Mouse (Mus musculus): ENCODE measurements around the gene Tmem26. TPM values are rescaled to one million over a fixed set of nuclear protein-coding genes. Genes with fewer than 3 reads are reported as not detected.
A peak's percentile ranks its signal among the peaks of the same experiment; 100 is the strongest.

Gene Tmem26
- polyA plus RNA-seq, 1 experiment from 2014 or later, result 5.1 TPM

- ATAC-seq, result no peak
- no peaks in the 10 kb centered on the region for H3K36me3 ChIP-seq (ENCODE audit: control insufficient read depth, insufficient read depth, low read length)
- 82% methylated on average over 3 of the region's 3 CpGs for WGBS
- H3K4me2 ChIP-seq (ENCODE audit: low read length), result no peak overlapping the region
- H3K27ac ChIP-seq (ENCODE audit: low read length), result no peak overlapping the region
- H3K27me3 ChIP-seq (ENCODE audit: control insufficient read depth, insufficient read depth, low read depth, low read length), result no peaks in the 10 kb centered on the region
- H3K9me3 ChIP-seq (replicated peaks; ENCODE audit: control insufficient read depth, low read length, poor library complexity, severe bottlenecking), result no peaks in the 10 kb centered on the region
- no peaks in the 10 kb centered on the region for H3K4me1 ChIP-seq (ENCODE audit: control insufficient read depth, insufficient read depth, low read length)
- H3K4me3 ChIP-seq (ENCODE audit: low read depth, low read length), result no peak overlapping the region
- no peak overlapping the region for H3K9ac ChIP-seq (ENCODE audit: low read depth, low read length)
These were observed 16.2 kb upstream of the Tmem26 start for GRCm38 (mm10) chr10:68707014-68707852.

- H3K4me3 ChIP-seq (ENCODE audit: low read depth, low read length), result no peak overlapping the region
- no peak overlapping the region for H3K9ac ChIP-seq (ENCODE audit: low read depth, low read length)
- no peak overlapping the region for H3K27ac ChIP-seq (ENCODE audit: low read length)
- no peak for ATAC-seq
- no peaks in the 10 kb centered on the region for H3K4me1 ChIP-seq (ENCODE audit: control insufficient read depth, insufficient read depth, low read length)
- WGBS, result 80% methylated on average over 2 of the region's 2 CpGs
- H3K36me3 ChIP-seq (ENCODE audit: control insufficient read depth, insufficient read depth, low read length), result no peaks in the 10 kb centered on the region
- H3K9me3 ChIP-seq (replicated peaks; ENCODE audit: control insufficient read depth, low read length, poor library complexity, severe bottlenecking), result no peaks in the 10 kb centered on the region
- no peaks in the 10 kb centered on the region for H3K27me3 ChIP-seq (ENCODE audit: control insufficient read depth, insufficient read depth, low read depth, low read length)
- no peak overlapping the region for H3K4me2 ChIP-seq (ENCODE audit: low read length)
These were observed 10.5 kb upstream of the Tmem26 start for GRCm38 (mm10) chr10:68712926-68713325.

GRCm38 (mm10) chr10:68714302-68714701 lies 9.1 kb upstream of the Tmem26 start:
- H3K4me3 ChIP-seq (ENCODE audit: low read depth, low read length), result no peak overlapping the region
- no peaks in the 10 kb centered on the region for H3K4me1 ChIP-seq (ENCODE audit: control insufficient read depth, insufficient read depth, low read length)
- no peak overlapping the region for H3K4me2 ChIP-seq (ENCODE audit: low read length)
- no peak for ATAC-seq
- H3K9ac ChIP-seq (ENCODE audit: low read depth, low read length), result no peak overlapping the region
- no peaks in the 10 kb centered on the region for H3K27me3 ChIP-seq (ENCODE audit: control insufficient read depth, insufficient read depth, low read depth, low read length)
- 86% methylated on average over 3 of the region's 3 CpGs for WGBS
- no peaks in the 10 kb centered on the region for H3K36me3 ChIP-seq (ENCODE audit: control insufficient read depth, insufficient read depth, low read length)
- no peak overlapping the region for H3K27ac ChIP-seq (ENCODE audit: low read length)
- H3K9me3 ChIP-seq (replicated peaks; ENCODE audit: control insufficient read depth, low read length, poor library complexity, severe bottlenecking), result no peaks in the 10 kb centered on the region

- Histone ChIP-seq H3K4me2 (ENCODE audit: low read length) (no peak overlapping the region), H3K4me3 (ENCODE audit: low read depth, low read length) (no peak overlapping the region), H3K27me3 (ENCODE audit: control insufficient read depth, insufficient read depth, low read depth, low read length) (no peaks in the 10 kb centered on the region), H3K4me1 (ENCODE audit: control insufficient read depth, insufficient read depth, low read length) (no peaks in the 10 kb centered on the region), H3K9me3 (replicated peaks; ENCODE audit: control insufficient read depth, low read length, poor library complexity, severe bottlenecking) (no peaks in the 10 kb centered on the region), H3K9ac (ENCODE audit: low read depth, low read length) (no peak overlapping the region), H3K36me3 (ENCODE audit: control insufficient read depth, insufficient read depth, low read length) (no peaks in the 10 kb centered on the region), H3K27ac (ENCODE audit: low read length) (no peak overlapping the region)
- 92% methylated on average over 3 of the region's 3 CpGs for WGBS
- no peak for ATAC-seq
These were observed 8.1 kb upstream of the Tmem26 start for GRCm38 (mm10) chr10:68715396-68715795.

- no peaks in the 10 kb centered on the region for H3K36me3 ChIP-seq (ENCODE audit: control insufficient read depth, insufficient read depth, low read length)
- no peaks in the 10 kb centered on the region for H3K4me1 ChIP-seq (ENCODE audit: control insufficient read depth, insufficient read depth, low read length)
- 79% methylated on average over 3 of the region's 3 CpGs for WGBS
- H3K9me3 ChIP-seq (replicated peaks; ENCODE audit: control insufficient read depth, low read length, poor library complexity, severe bottlenecking), result no peaks in the 10 kb centered on the region
- H3K4me3 ChIP-seq (ENCODE audit: low read depth, low read length), result no peak overlapping the region
- H3K27ac ChIP-seq (ENCODE audit: low read length), result no peak overlapping the region
- H3K27me3 ChIP-seq (ENCODE audit: control insufficient read depth, insufficient read depth, low read depth, low read length), result no peaks in the 10 kb centered on the region
- no peak overlapping the region for H3K4me2 ChIP-seq (ENCODE audit: low read length)
- H3K9ac ChIP-seq (ENCODE audit: low read depth, low read length), result no peak overlapping the region
- no peak for ATAC-seq
These were observed 5.1 kb upstream of the Tmem26 start for GRCm38 (mm10) chr10:68718375-68718774.

- no peaks in the 10 kb centered on the region for H3K36me3 ChIP-seq (ENCODE audit: control insufficient read depth, insufficient read depth, low read length)
- H3K27ac ChIP-seq (ENCODE audit: low read length), result no peak overlapping the region
- no peak overlapping the region for H3K9ac ChIP-seq (ENCODE audit: low read depth, low read length)
- peaks cover 7% of the 10 kb centered on the region; the same call in 1 of the 2 replicates for H3K4me1 ChIP-seq (ENCODE audit: control insufficient read depth, insufficient read depth, low read length)
- WGBS, result 66% methylated on average over 5 of the region's 5 CpGs
- no peak overlapping the region for H3K4me2 ChIP-seq (ENCODE audit: low read length)
- H3K9me3 ChIP-seq (replicated peaks; ENCODE audit: control insufficient read depth, low read length, poor library complexity, severe bottlenecking), result no peaks in the 10 kb centered on the region
- no peaks in the 10 kb centered on the region for H3K27me3 ChIP-seq (ENCODE audit: control insufficient read depth, insufficient read depth, low read depth, low read length)
- ATAC-seq, result no peak
- no peak overlapping the region for H3K4me3 ChIP-seq (ENCODE audit: low read depth, low read length)
These were observed 2.5 kb upstream of the Tmem26 start for GRCm38 (mm10) chr10:68720887-68721400.

GRCm38 (mm10) chr10:68723015-68723414 lies 431 bp upstream of the Tmem26 start:
- ATAC-seq, result no peak
- Histone ChIP-seq H3K9me3 (replicated peaks; ENCODE audit: control insufficient read depth, low read length, poor library complexity, severe bottlenecking) (no peaks in the 10 kb centered on the region), H3K27ac (ENCODE audit: low read length) (no peak overlapping the region), H3K4me1 (ENCODE audit: control insufficient read depth, insufficient read depth, low read length) (peaks cover 7% of the 10 kb centered on the region; the same call in 1 of the 2 replicates), H3K4me3 (ENCODE audit: low read depth, low read length) (no peak overlapping the region), H3K9ac (ENCODE audit: low read depth, low read length) (no peak overlapping the region), H3K36me3 (ENCODE audit: control insufficient read depth, insufficient read depth, low read length) (no peaks in the 10 kb centered on the region), H3K27me3 (ENCODE audit: control insufficient read depth, insufficient read depth, low read depth, low read length) (no peaks in the 10 kb centered on the region), H3K4me2 (ENCODE audit: low read length) (no peak overlapping the region; the same call in 1 of the 2 replicates)
- 46% methylated on average over 7 of the region's 7 CpGs for WGBS

- peak; percentile 71; the same call in 1 of the 2 replicates for ATAC-seq
- H3K27me3 ChIP-seq (ENCODE audit: control insufficient read depth, insufficient read depth, low read depth, low read length), result no peaks in the 10 kb centered on the region
- H3K27ac ChIP-seq (ENCODE audit: low read length), result no peak overlapping the region
- H3K4me3 ChIP-seq (ENCODE audit: low read depth, low read length), result peak overlapping the region; percentile 40
- peak overlapping the region; percentile 66 for H3K9ac ChIP-seq (ENCODE audit: low read depth, low read length)
- WGBS, result under 1% methylated on average over 10 of the region's 11 CpGs
- no peaks in the 10 kb centered on the region for H3K9me3 ChIP-seq (replicated peaks; ENCODE audit: control insufficient read depth, low read length, poor library complexity, severe bottlenecking)
- H3K4me2 ChIP-seq (ENCODE audit: low read length), result peak overlapping the region; percentile 91
- H3K36me3 ChIP-seq (ENCODE audit: control insufficient read depth, insufficient read depth, low read length), result no peaks in the 10 kb centered on the region
- H3K4me1 ChIP-seq (ENCODE audit: control insufficient read depth, insufficient read depth, low read length), result peaks cover 7% of the 10 kb centered on the region; the same call in 1 of the 2 replicates
These were observed 895 bp downstream of the Tmem26 start for GRCm38 (mm10) chr10:68724361-68724720.

GRCm38 (mm10) chr10:68727464-68727863 lies 4.0 kb downstream of the Tmem26 start:
- Histone ChIP-seq H3K4me1 (ENCODE audit: control insufficient read depth, insufficient read depth, low read length) (peaks cover 7% of the 10 kb centered on the region; the same call in 1 of the 2 replicates), H3K27me3 (ENCODE audit: control insufficient read depth, insufficient read depth, low read depth, low read length) (no peaks in the 10 kb centered on the region), H3K9me3 (replicated peaks; ENCODE audit: control insufficient read depth, low read length, poor library complexity, severe bottlenecking) (no peaks in the 10 kb centered on the region), H3K4me3 (ENCODE audit: low read depth, low read length) (no peak overlapping the region), H3K36me3 (ENCODE audit: control insufficient read depth, insufficient read depth, low read length) (no peaks in the 10 kb centered on the region), H3K4me2 (ENCODE audit: low read length) (no peak overlapping the region), H3K9ac (ENCODE audit: low read depth, low read length) (no peak overlapping the region), H3K27ac (ENCODE audit: low read length) (no peak overlapping the region)
- ATAC-seq, result no peak
- 64% methylated on average over 5 of the region's 5 CpGs for WGBS
